Mouse (Mus musculus): ENCODE measurements around the gene Prpf6. TPM values are rescaled to one million over a fixed set of nuclear protein-coding genes. Genes with fewer than 3 reads are reported as not detected.

Prpf6 gene
- polyA plus RNA-seq, 2 experiments from 2014 or later = 86.8 to 115 TPM

DNA sequence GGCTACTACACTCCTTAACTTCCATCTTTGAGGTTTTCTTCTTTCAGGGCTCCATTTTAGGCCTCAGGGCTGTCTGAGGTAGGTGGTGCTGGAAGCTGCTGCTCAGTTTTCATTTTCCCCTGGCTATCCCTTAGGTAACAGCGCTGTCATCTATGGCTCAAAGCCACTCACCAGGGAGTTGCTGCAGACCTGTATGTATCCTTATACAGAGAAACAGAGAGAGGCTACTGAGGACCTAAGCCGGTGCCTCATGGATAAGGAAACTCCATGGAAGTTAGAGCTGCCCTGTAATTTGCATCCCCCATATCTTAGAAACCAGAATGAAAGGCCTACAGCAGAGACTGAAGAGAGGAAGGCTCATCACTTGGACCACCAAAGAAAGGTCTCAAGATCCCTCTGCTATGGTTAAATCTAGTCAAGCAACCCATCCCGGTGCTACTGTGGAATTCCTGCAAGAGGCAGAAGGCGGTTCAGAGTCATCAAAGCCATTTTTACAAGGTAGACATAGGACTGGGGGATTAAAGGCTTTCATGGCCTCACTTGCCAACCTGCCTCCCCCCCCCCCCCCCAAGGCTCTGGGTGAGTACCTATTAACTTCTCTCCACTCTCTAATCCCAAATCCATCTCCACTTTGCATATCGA is 11.4 kb upstream of the Prpf6 start:
- no peak for ATAC-seq

DNA sequence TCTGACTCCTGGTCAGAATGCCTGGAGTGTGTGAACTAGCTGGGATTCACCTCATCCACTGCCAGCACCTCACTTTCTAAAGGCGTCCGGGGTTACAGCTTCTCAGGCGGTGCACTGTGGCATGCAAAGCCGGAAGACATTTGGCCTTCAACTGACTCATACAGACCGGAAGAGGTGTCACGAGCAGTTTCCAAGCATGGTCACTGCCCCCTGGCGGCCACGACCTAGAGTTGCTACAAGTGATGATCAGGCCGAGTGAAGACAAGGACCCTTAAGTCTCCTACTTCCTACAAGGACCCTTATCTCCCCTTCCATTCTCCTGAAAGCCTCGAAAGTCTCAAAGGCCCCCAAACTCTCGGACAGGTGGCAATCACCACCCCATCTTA is 10.7 kb upstream of the Prpf6 start:
- peak; percentile 90 for ATAC-seq

DNA sequence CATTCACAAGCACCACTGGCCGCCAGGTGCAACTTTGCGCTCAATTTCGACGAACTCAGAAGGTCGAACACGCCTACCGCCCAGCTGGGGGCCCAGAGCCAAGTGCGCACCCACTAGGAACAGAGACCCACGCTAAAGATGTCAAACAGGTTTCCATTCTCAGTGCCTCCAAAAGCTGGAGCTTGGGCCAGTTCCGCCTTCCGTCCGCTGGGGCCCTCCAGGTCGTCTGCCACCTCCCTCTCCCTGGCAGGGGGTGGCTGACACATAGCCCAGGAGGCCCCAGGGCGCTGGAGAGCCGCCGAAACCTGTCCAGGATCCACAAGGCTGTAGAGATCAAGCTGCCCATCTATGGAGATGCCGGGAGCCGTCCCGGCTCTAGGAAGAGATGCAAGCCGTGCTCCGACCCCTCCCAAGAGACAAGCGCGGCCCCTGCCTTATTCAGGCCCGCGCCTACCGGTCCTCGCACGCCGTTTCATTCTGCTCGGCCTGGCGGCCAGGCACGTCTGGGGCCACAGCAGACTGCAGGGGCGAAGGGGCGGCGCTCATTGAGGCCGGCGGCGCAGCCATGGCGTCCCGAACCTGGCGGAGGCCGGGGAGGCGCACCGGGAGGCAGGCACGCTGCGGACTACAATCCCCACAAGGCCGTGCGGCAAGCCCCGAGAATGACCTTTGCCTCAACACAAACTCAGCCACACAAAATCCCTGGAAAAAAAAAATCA is 10.1 kb upstream of the Prpf6 start:
- ATAC-seq = peak; percentile 76

DNA sequence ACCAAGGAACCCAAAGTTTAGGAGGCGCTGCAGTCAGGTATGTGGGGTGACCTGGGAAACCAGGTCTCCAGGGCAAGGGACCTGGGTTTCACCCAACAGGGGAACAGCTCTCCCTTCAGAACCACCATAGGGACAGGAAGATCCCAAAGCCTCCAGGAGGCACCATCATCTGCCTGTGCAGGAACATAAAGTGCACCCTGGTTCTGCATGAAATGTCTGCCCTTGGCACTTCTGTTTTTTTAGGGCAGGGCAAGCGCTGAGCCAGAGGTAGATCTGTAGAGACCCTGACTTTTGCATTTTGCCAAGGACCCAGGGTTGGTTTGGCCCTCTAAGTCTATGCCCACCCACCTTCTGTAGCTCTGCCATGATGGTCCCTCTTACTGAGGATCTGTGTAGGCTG is 9.3 kb upstream of the Prpf6 start:
- ATAC-seq = no peak

GRCm38 (mm10) chr2:181582939-181583338 is 8.7 kb upstream of the Prpf6 start:
- no peak for ATAC-seq

GRCm38 (mm10) chr2:181583460-181584257 is 8.0 kb upstream of the Prpf6 start:
- no peak for ATAC-seq

DNA sequence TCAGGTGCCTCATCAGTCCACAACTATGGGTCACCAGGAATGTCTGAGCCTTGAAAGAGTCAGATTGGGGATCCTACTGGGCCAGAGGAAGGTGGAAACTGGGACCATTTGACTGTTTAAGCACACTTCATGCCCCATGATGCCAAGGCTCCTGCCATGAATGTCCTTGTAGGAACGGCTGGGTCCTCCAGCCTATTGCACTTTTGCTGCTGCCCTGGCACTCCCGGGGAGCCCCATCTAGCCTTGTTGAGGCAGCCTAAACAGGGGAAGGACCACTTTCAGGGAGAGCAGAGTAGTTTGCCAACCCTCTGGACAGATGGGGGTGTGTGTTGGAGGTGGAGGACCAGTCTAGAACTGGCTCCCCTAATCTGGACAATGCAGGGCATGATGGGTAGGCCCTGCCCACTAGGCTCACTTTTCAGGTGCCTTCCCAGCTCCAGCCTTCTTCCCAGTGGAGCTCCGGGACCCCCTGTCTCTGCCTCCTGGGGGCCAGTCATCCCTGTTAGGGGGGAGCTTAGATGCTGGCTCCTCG is 7.2 kb upstream of the Prpf6 start, which contains the start of gene Uckl1:
Uckl1 (minus strand) TSS at position 482 of the 532 bp plus-strand sequence.
- ATAC-seq = no peak

GRCm38 (mm10) chr2:181585506-181585905 is 6.2 kb upstream of the Prpf6 start:
- ATAC-seq = no peak

DNA sequence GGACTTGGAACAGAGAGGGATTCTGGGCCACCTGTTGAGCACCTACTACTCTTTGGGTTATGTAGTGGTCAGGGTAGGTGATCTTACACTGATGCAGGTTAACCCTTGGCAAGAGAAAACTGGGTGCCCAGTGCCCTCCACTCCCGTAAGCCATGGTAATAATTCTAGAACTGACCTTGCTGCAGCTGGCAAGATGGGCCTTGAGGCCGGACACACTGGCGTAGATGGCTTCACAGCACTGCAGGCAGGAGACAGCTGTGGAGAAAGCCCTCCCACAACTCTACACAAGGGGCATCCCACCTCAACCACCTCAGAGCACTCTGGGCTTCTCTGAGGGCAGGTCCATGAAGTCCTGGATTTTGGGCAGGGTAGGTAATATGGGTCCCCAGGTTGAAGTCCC is 5.5 kb upstream of the Prpf6 start:
- no peak for ATAC-seq

DNA sequence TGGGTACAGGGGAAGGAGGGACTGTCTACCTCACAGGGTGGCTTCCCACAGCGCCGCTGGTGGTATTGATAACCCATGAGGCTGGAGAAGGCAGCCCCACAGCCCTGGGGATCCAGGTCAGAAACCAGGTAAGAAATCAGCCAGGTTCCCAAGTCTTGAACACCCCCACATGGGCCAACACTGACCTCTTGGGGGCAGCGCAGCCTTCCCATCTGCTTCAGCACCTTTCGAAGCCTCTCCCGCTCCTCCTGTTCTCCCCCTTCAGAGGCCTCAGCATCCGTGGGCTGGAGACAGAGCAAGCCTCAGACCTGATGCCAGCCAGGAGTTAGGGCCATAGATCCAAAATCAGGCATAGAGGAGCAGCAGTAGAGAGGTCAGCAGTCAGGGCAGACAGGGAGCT is 3.9 kb upstream of the Prpf6 start:
- ATAC-seq = no peak

GRCm38 (mm10) chr2:181588229-181588780 is 3.4 kb upstream of the Prpf6 start:
- ATAC-seq = no peak

GRCm38 (mm10) chr2:181589011-181589731 is 2.5 kb upstream of the Prpf6 start:
- no peak for ATAC-seq

DNA sequence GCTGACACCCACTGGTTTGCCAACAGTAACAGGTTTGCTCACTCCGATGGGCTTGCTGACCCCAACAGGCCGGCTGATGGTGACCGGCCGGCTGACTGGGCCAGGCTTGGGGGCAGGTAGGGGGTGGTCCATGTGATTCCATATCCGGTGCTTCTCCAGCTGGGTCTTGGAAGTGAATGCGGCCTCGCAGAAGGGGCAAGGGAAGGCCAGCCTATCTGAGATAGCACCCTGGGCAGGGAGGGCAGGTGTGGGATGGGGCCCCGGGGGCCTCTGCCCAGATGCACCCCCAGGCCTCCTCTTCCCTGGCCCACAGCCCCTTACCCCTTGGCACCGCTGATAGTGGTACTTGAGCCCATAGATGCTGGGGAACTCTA is 1.9 kb upstream of the Prpf6 start:
- no peak for ATAC-seq

DNA sequence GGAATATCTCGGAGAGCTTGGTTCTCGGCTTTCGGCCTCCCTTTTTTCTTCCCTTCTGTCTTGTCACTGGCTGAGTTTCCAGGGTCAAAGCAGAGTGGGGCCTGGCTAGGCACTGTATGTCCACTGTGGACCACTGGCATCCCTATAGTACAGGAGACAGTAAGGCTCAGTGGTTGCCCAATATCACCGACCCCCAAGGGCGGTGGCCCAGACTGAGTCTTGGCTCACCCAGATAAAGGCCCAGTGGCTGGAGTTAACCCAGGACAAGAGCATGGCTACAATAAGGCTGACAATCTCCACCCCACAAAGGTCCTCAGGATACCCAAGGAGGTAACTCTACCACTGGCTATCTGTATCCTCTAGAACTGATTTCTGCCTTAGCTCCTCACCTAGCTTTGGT is 1.2 kb upstream of the Prpf6 start:
- ATAC-seq = no peak

GRCm38 (mm10) chr2:181592231-181593041 is 768 bp downstream of the Prpf6 start, which contains the start of gene Zfp512b:
Gene Zfp512b (minus strand): TSS chr2:181592803.
- peak; percentile 60 for ATAC-seq

DNA sequence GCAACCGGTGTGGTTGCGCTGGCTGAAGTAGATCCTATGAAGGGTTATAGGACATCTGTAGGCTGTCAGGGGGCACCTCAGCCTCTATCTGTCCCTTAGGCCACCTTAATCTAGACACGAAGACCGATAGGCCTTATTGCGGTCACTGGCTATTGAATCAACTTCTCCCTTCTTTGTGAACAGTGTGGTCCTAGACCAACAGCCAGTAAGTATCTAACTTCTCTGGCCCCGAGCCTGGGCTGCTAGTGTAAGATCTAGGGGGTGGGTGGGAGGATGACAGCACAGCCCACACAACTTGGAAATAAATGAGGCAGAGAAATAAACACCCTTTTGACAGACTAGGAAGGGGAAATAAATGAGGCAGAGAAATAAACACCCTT is 1.4 kb downstream of the Prpf6 start:
- peak; percentile 2 for ATAC-seq

DNA sequence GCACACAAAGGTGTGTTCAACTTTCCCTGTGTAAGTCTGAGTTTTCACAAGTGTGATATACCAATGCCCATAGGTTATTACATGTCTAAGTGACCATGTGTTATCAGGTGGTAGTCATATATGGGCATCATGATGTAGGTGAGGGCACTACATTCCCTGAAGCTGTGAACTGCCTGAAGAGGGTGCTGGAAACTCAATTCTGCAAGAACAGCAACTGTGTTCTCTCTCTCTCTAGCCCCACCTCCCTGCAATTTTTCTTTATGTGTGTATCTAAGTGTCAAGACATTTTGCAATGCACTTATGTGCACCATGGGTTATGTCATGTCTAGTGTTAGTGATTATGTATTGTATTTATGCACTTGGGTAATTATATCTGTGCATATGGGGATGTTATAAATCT is 2.3 kb downstream of the Prpf6 start:
- no peak for ATAC-seq

- ATAC-seq = no peak
These were observed 3.5 kb downstream of the Prpf6 start for GRCm38 (mm10) chr2:181594946-181595696.

DNA sequence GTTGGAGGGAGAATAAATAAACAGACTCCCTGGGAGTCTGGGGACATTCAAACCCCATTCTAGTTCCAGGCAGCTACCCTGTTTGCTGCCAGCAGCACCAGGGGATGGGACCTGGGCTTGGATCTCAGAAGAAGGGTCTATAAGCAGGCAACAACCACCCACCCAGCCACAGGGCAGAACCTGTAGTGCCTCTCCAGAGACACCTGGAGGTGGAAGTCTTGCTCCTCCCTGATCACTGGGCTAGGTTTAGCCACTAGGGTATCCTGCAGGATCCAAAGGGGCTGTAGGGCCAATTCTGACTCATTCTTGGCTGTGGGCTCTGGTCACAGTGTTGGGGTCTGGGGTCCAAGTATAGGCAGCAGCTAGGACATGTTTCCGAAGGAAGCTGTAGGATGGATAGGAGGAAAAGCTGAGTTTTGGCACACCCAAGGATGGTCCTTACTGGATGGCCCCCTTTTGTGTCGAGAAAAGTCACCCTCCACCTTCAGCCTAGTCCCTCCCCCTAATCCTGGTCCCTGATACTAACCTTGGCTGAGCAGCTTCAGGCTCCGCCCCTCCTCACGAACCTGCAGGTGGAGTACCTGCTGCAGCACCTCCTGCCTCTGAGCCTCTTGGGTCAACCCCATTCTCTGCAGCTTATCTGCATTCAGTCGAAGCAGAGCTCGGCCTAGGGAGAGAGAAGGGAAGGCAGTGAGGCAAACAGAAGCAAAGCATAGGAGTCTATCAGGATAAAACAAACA is 4.7 kb downstream of the Prpf6 start:
- no peak for ATAC-seq

Measured in CD4-positive, CD25-positive, alpha-beta regulatory T cell, adult 4 months (primary cell).